ENCODE assay signal across 21 mouse cellular contexts in genomic region chr7:29836816-29837215, GRCm38 (mm10). TPM values are rescaled to one million over a fixed set of nuclear protein-coding genes. Genes with fewer than 3 reads are reported as not detected.
A peak's percentile ranks its signal among the peaks of the same experiment; 100 is the strongest.
DNase-seq lines count a peak whose midpoint lies in the region; ATAC-seq and TF ChIP-seq lines count a peak whose summit lies in the region.
"Had no signal": no experiment of that assay in that cellular context is flagged by ENCODE, and none has a peak within 500 bp of the region (broad histone marks: within the 10 kb centered on the region; RNA-seq: fewer than 3 reads in every experiment).

No protein-coding gene starts in this region.

- H3K27me3 ChIP-seq in forebrain, embryonic 13.5 days = no peaks in the 10 kb centered on the region
- H3K27me3 ChIP-seq in forebrain, embryonic 16.5 days (replicated peaks; ENCODE audit: control insufficient read depth, insufficient read depth, low read length) = no peaks in the 10 kb centered on the region
- no peaks in the 10 kb centered on the region for H3K27me3 ChIP-seq in testis, adult 2 months (ENCODE audit: control insufficient read depth, insufficient read depth, low read length)
- no peaks in the 10 kb centered on the region for H3K27me3 ChIP-seq in MEL (ENCODE audit: control insufficient read depth in 1 of 2, insufficient read depth in 2 of 2, low read length in 2 of 2)
- H3K27me3 ChIP-seq: CH12.LX; forebrain, embryonic 15.5 days; heart, embryonic 15.5 days; intestine, embryonic 15.5 days had no signal

- peaks cover 29% of the 10 kb centered on the region for H3K36me3 ChIP-seq in forebrain, embryonic 13.5 days (ENCODE audit: poor library complexity, severe bottlenecking)
- H3K36me3 ChIP-seq in forebrain, embryonic 16.5 days (ENCODE audit: control insufficient read depth, insufficient read depth) = peaks cover 13% of the 10 kb centered on the region
- H3K36me3 ChIP-seq in testis, adult 2 months (ENCODE audit: control insufficient read depth, insufficient read depth, low read length) = no peaks in the 10 kb centered on the region
- 0 out of 4 replicates have a peak, but pooled peaks cover 0 to 2% of the 10 kb centered on the region in 2 experiments for H3K36me3 ChIP-seq in MEL (ENCODE audit: control insufficient read depth in 1 of 2, insufficient read depth in 2 of 2, low read length in 2 of 2)
- H3K36me3 ChIP-seq: intestine, embryonic 15.5 days had no signal

- no peak overlapping the region for H3K4me3 ChIP-seq in forebrain, embryonic 13.5 days
- no peak overlapping the region for H3K4me3 ChIP-seq in forebrain, embryonic 16.5 days (replicated peaks; ENCODE audit: low read length)
- H3K4me3 ChIP-seq in testis, adult 2 months (ENCODE audit: control insufficient read depth, low read depth, low read length) = peak overlapping the region; percentile 24
- no peak overlapping the region for H3K4me3 ChIP-seq in MEL (ENCODE audit: control insufficient read depth in 1 of 2, insufficient read depth in 1 of 2, low read depth in 2 of 2, low read length in 2 of 2)
- H3K4me3 ChIP-seq: forebrain, embryonic 15.5 days; heart, adult 2 months; heart, embryonic 15.5 days; hindbrain, embryonic 10.5 days; intestine, embryonic 15.5 days had no signal

- WGBS in forebrain, embryonic 13.5 days = 95% methylated on average over 1 of the region's 1 CpGs
- 89% methylated on average over 1 of the region's 1 CpGs for WGBS in forebrain, embryonic 16.5 days

- no peak for DNase-seq in testis, postnatal 14 days (ENCODE audit: low spot score)
- peak; percentile 25 for DNase-seq in MEL (ENCODE audit: low read depth, low spot score)
- no peak for DNase-seq in cerebellum, postnatal 25 days
- no peak for DNase-seq in right cerebral cortex, postnatal 25 days
- DNase-seq: adrenal gland, adult 2 months; adrenal gland, postnatal 25 days; cerebellum, adult 9-10 months; cerebellum, postnatal 36 days; gastrocnemius, postnatal 10 days; heart, adult 2 months; kidney, adult 18-20 months had no signal

- ATAC-seq in forebrain, embryonic 13.5 days = no peak
- no peak for ATAC-seq in forebrain, embryonic 16.5 days
- ATAC-seq: forebrain, embryonic 15.5 days; intestine, embryonic 15.5 days had no signal

- no peak for TF ChIP-seq CTCF in testis, adult 2 months (IDR thresholded peaks at IDR 0.05; ENCODE audit: control insufficient read depth, insufficient read depth, insufficient replicate concordance, low read depth, low read length)
- TF ChIP-seq CTCF in MEL (IDR thresholded peaks at IDR 0.05 in 2 of 3, conservative IDR thresholded peaks at IDR 0.05 in 1 of 3; ENCODE audit: control insufficient read depth in 1 of 3, insufficient read depth in 1 of 3, low read depth in 2 of 3, low read length in 3 of 3, poor library complexity in 1 of 3, severe bottlenecking in 1 of 3) = no peak

- TF ChIP-seq EP300 in MEL (IDR thresholded peaks at IDR 0.05; ENCODE audit: low read depth in 1 of 2, low read length in 2 of 2) = no peak

- TF ChIP-seq RAD21 in MEL (IDR thresholded peaks at IDR 0.05; ENCODE audit: low read depth, low read length) = no peak

- H3K4me1 ChIP-seq in forebrain, embryonic 13.5 days = no peaks in the 10 kb centered on the region
- no peaks in the 10 kb centered on the region for H3K4me1 ChIP-seq in forebrain, embryonic 16.5 days (replicated peaks; ENCODE audit: control insufficient read depth, insufficient read depth, low read length)
- H3K4me1 ChIP-seq in testis, adult 2 months (ENCODE audit: control insufficient read depth, insufficient read depth, low read length) = no peaks in the 10 kb centered on the region
- peaks cover 0 to 3% of the 10 kb centered on the region in 2 experiments; a peak in 2 of 4 replicates for H3K4me1 ChIP-seq in MEL (ENCODE audit: control insufficient read depth in 1 of 2, insufficient read depth in 2 of 2, low read length in 2 of 2)
- H3K4me1 ChIP-seq: forebrain, embryonic 15.5 days; heart, embryonic 15.5 days; hindbrain, embryonic 10.5 days; intestine, embryonic 15.5 days had no signal

- no peak overlapping the region for H3K4me2 ChIP-seq in forebrain, embryonic 13.5 days
- no peak overlapping the region for H3K4me2 ChIP-seq in forebrain, embryonic 16.5 days (ENCODE audit: low read length)
- H3K4me2 ChIP-seq: forebrain, embryonic 15.5 days; heart, embryonic 11.5 days; heart, embryonic 15.5 days; hindbrain, embryonic 14.5 days; intestine, embryonic 15.5 days had no signal

- no peaks in the 10 kb centered on the region for H3K79me2 ChIP-seq in MEL (ENCODE audit: control insufficient read depth, insufficient read depth, low read length, poor library complexity)

- H3K9ac ChIP-seq in forebrain, embryonic 13.5 days = no peak overlapping the region
- no peak overlapping the region for H3K9ac ChIP-seq in forebrain, embryonic 16.5 days (replicated peaks; ENCODE audit: low read depth, low read length)
- no peak overlapping the region for H3K9ac ChIP-seq in MEL (ENCODE audit: control insufficient read depth, low read depth, low read length, poor library complexity, severe bottlenecking)
- H3K9ac ChIP-seq: forebrain, embryonic 15.5 days; heart, embryonic 15.5 days; hindbrain, embryonic 14.5 days; intestine, embryonic 15.5 days had no signal

- H3K27ac ChIP-seq in forebrain, embryonic 13.5 days = 0 out of 2 replicates have a peak overlapping the region, but pooled peaks have one; percentile 10
- no peak overlapping the region for H3K27ac ChIP-seq in forebrain, embryonic 16.5 days (ENCODE audit: low read length)
- no peak overlapping the region for H3K27ac ChIP-seq in testis, adult 2 months (ENCODE audit: control insufficient read depth, insufficient read depth, low read depth, low read length)
- no peak overlapping the region for H3K27ac ChIP-seq in MEL (ENCODE audit: control insufficient read depth, low read depth, low read length)
- H3K27ac ChIP-seq: forebrain, embryonic 15.5 days; heart, adult 2 months; heart, embryonic 15.5 days; hindbrain, embryonic 10.5 days; hindbrain, embryonic 14.5 days; intestine, embryonic 15.5 days had no signal

- H3K9me3 ChIP-seq in forebrain, embryonic 13.5 days (replicated peaks) = no peaks in the 10 kb centered on the region
- no peaks in the 10 kb centered on the region for H3K9me3 ChIP-seq in forebrain, embryonic 16.5 days (ENCODE audit: control insufficient read depth, low read length)
- no peaks in the 10 kb centered on the region for H3K9me3 ChIP-seq in MEL (replicated peaks; ENCODE audit: insufficient read depth, low read length)
- H3K9me3 ChIP-seq: forebrain, embryonic 15.5 days; heart, embryonic 15.5 days; hindbrain, embryonic 10.5 days; intestine, embryonic 15.5 days had no signal

- no peak for TF ChIP-seq POLR2A in testis, adult 2 months (IDR thresholded peaks at IDR 0.05; ENCODE audit: control insufficient read depth, low read depth, low read length)
- no peak for TF ChIP-seq POLR2A in MEL (IDR thresholded peaks at IDR 0.05; ENCODE audit: control insufficient read depth in 1 of 2, insufficient read depth in 1 of 2, low read depth in 1 of 2, low read length in 2 of 2, poor library complexity in 1 of 2)

TF ChIP-seq in MEL, 35 proteins besides CTCF, POLR2A, EP300 and RAD21 (continues in another document):
- no peak for TF ChIP-seq UBTF (IDR thresholded peaks at IDR 0.05; ENCODE audit: borderline replicate concordance, insufficient read depth, low read depth, low read length)
- TF ChIP-seq POLR2AphosphoS2 (IDR thresholded peaks at IDR 0.05; ENCODE audit: low read length) = no peak
- TF ChIP-seq MAZ (IDR thresholded peaks at IDR 0.05; ENCODE audit: low read depth, low read length) = no peak
- no peak for TF ChIP-seq ZKSCAN1 (IDR thresholded peaks at IDR 0.05; ENCODE audit: low read depth, low read length)
- no peak for TF ChIP-seq GABPA (IDR thresholded peaks at IDR 0.05; ENCODE audit: low read depth, low read length)
- TF ChIP-seq E2F4 (IDR thresholded peaks at IDR 0.05; ENCODE audit: borderline replicate concordance, low read depth, low read length) = no peak
- no peak for TF ChIP-seq ELF1 (IDR thresholded peaks at IDR 0.05; ENCODE audit: low read depth, low read length)
- TF ChIP-seq TAL1 (IDR thresholded peaks at IDR 0.05; ENCODE audit: low read length) = peak; percentile 6; the same call in 1 of the 2 replicates
- peak; percentile 42; the same call in 1 of the 2 replicates for TF ChIP-seq TCF12 (IDR thresholded peaks at IDR 0.05; ENCODE audit: low read depth, low read length)
- no peak for TF ChIP-seq NRF1 (IDR thresholded peaks at IDR 0.05; ENCODE audit: insufficient read depth, low read depth, low read length, poor library complexity, severe bottlenecking)

RNA-seq across cellular contexts. Expression of gene Zfp940, which starts 16.7 kb away (rescaled TPM):
- 11.7 and 13.7 TPM in 2 replicates for polyA plus RNA-seq in forebrain, embryonic 13.5 days (2015; fragmentation: Nextera tagmentation; extraction: Ambion mirVana)
- polyA plus RNA-seq in forebrain, embryonic 16.5 days (2015; fragmentation: Nextera tagmentation; extraction: Ambion mirVana) = 15.7 and 18.2 TPM in 2 replicates
- 0.55 and 1.2 TPM in 2 replicates for polyA plus RNA-seq in testis, adult 2 months (2012; rRNA removed)
- 8.8 and 13.7 TPM in 2 replicates for total RNA-seq in MEL (2012; rRNA removed)
- polyA plus RNA-seq in MEL (2012; ENCODE audit: insufficient read depth in 1 of 2, insufficient read length in 2 of 2, low read depth in 1 of 2, low replicate concordance in 2 of 2, missing spikeins in 1 of 2) = 1 to 10 TPM in 1 of 2 experiments, not detected in 1; 8.4 TPM

RNA-seq across cellular contexts. Expression of gene Zfp790, which starts 20.9 kb away (rescaled TPM):
- 22.1 and 24.8 TPM in 2 replicates for polyA plus RNA-seq in forebrain, embryonic 13.5 days (2015; fragmentation: Nextera tagmentation; extraction: Ambion mirVana)
- 33.8 and 37.1 TPM in 2 replicates for polyA plus RNA-seq in forebrain, embryonic 16.5 days (2015; fragmentation: Nextera tagmentation; extraction: Ambion mirVana)
- polyA plus RNA-seq in testis, adult 2 months (2012; rRNA removed) = 0.68 and 0.81 TPM in 2 replicates
- 4.9 TPM in 2 replicates for total RNA-seq in MEL (2012; rRNA removed)
- polyA plus RNA-seq in MEL (2012; ENCODE audit: insufficient read depth in 1 of 2, insufficient read length in 2 of 2, low read depth in 1 of 2, low replicate concordance in 2 of 2, missing spikeins in 1 of 2) = 1 to 10 TPM in 1 of 2 experiments, not detected in 1; 3.8 TPM

RNA-seq across cellular contexts. Expression of gene Zfp420, which starts 23.0 kb away (rescaled TPM):
- polyA plus RNA-seq in forebrain, embryonic 13.5 days (2015; fragmentation: Nextera tagmentation; extraction: Ambion mirVana) = 13.8 and 14.3 TPM in 2 replicates
- 23.4 and 23.7 TPM in 2 replicates for polyA plus RNA-seq in forebrain, embryonic 16.5 days (2015; fragmentation: Nextera tagmentation; extraction: Ambion mirVana)
- 1.0 and 1.1 TPM in 2 replicates for polyA plus RNA-seq in testis, adult 2 months (2012; rRNA removed)
- 4.2 and 8.1 TPM in 2 replicates for total RNA-seq in MEL (2012; rRNA removed)
- polyA plus RNA-seq in MEL (2012; ENCODE audit: insufficient read depth in 1 of 2, insufficient read length in 2 of 2, low read depth in 1 of 2, low replicate concordance in 2 of 2, missing spikeins in 1 of 2) = 1 to 10 TPM in 1 of 2 experiments, not detected in 1; 3.2 TPM

RNA-seq across cellular contexts. Expression of gene Zfp30, which starts 53.0 kb away (rescaled TPM):
- polyA plus RNA-seq in forebrain, embryonic 13.5 days (2015; fragmentation: Nextera tagmentation; extraction: Ambion mirVana) = 14.2 and 14.8 TPM in 2 replicates
- 17.0 and 17.9 TPM in 2 replicates for polyA plus RNA-seq in forebrain, embryonic 16.5 days (2015; fragmentation: Nextera tagmentation; extraction: Ambion mirVana)
- 0.20 and 0.28 TPM in 2 replicates for polyA plus RNA-seq in testis, adult 2 months (2012; rRNA removed)
- 1.4 and 1.5 TPM in 2 replicates for total RNA-seq in MEL (2012; rRNA removed)
- polyA plus RNA-seq in MEL (2012; ENCODE audit: insufficient read depth in 1 of 2, insufficient read length in 2 of 2, low read depth in 1 of 2, low replicate concordance in 2 of 2, missing spikeins in 1 of 2) = 1 to 10 TPM in 1 of 2 experiments, not detected in 1; 2.7 TPM
